Mouse (Mus musculus): Measurements from ENCODE around the gene Krtap8-1. TPM values are rescaled to one million over a fixed set of nuclear protein-coding genes. Genes with fewer than 3 reads are reported as not detected.

Gene Krtap8-1
- polyA plus RNA-seq, 1 experiment from 2014 or later = not detected

DNA sequence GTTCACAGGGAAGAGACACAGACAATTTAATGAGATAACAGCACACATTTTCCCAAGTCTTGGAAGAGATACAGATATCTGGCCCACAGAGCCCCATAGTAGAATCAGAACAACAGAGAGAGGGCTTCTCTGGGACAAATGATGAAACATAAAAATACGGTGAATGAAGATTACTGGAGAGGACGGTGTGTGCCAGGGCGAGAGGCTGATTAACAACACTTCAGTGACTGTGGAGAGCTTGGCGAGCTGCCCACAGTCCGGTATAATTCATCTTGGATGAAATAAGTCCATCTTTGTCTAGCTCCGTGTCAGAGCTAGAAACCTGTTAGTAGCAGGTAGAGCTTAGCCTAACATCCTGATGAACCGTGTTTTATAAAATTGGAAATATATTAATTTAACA lies 25.7 kb upstream of the Krtap8-1 start:
- H3K27me3 ChIP-seq (ENCODE audit: control insufficient read depth, insufficient read depth, low read depth, low read length) = no peaks in the 10 kb centered on the region
- ATAC-seq = 0 out of 2 replicates have a peak, but pooled peaks have one; percentile 34
- no peak overlapping the region for H3K9ac ChIP-seq (ENCODE audit: low read depth, low read length)
- no peaks in the 10 kb centered on the region for H3K9me3 ChIP-seq (replicated peaks; ENCODE audit: control insufficient read depth, low read length, poor library complexity, severe bottlenecking)
- H3K4me3 ChIP-seq (ENCODE audit: low read depth, low read length) = no peak overlapping the region
- H3K27ac ChIP-seq (ENCODE audit: low read length) = no peak overlapping the region
- peaks cover 6% of the 10 kb centered on the region; the same call in 1 of the 2 replicates for H3K4me1 ChIP-seq (ENCODE audit: control insufficient read depth, insufficient read depth, low read length)
- H3K4me2 ChIP-seq (ENCODE audit: low read length) = no peak overlapping the region
- WGBS = 48% methylated on average over 7 of the region's 7 CpGs
- H3K36me3 ChIP-seq (ENCODE audit: control insufficient read depth, insufficient read depth, low read length) = no peaks in the 10 kb centered on the region

DNA sequence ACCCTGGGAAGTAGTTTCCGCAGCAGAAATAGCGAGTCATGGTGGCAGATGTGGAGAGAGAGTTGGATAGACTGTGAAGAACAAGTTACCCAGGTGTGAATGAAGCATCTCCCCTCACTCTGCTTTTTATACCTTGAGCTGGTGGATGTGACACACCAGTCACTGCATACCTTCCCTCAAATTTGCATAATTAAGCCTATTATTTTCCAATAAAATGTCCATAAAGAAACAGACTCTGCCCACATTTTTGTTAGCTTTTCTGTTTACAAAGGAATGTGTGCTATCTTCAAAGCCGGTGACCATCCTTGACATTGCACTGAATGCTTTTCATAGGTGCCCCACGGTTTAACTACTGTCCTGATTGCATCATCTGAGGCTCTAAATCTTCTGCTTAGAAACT lies 20.5 kb upstream of the Krtap8-1 start, which contains the start of gene Krtap7-1:
Gene Krtap7-1, minus strand, starts transcription at position 101 of the 400 bp plus-strand sequence.
- no peaks in the 10 kb centered on the region for H3K36me3 ChIP-seq (ENCODE audit: control insufficient read depth, insufficient read depth, low read length)
- H3K4me1 ChIP-seq (ENCODE audit: control insufficient read depth, insufficient read depth, low read length) = peaks cover 3% of the 10 kb centered on the region; the same call in 1 of the 2 replicates
- no peak within 1 kb of the TSS for H3K9ac ChIP-seq (ENCODE audit: low read depth, low read length)
- H3K27ac ChIP-seq (ENCODE audit: low read length) = no peak within 1 kb of the TSS
- no peak within 1 kb of the TSS for H3K4me2 ChIP-seq (ENCODE audit: low read length)
- no peak within 1 kb of the TSS for H3K4me3 ChIP-seq (ENCODE audit: low read depth, low read length)
- H3K27me3 ChIP-seq (ENCODE audit: control insufficient read depth, insufficient read depth, low read depth, low read length) = no peaks in the 10 kb centered on the region
- no peaks in the 10 kb centered on the region for H3K9me3 ChIP-seq (replicated peaks; ENCODE audit: control insufficient read depth, low read length, poor library complexity, severe bottlenecking)
- 94% methylated on average over 4 of the region's 4 CpGs for WGBS
- no peak for ATAC-seq

DNA sequence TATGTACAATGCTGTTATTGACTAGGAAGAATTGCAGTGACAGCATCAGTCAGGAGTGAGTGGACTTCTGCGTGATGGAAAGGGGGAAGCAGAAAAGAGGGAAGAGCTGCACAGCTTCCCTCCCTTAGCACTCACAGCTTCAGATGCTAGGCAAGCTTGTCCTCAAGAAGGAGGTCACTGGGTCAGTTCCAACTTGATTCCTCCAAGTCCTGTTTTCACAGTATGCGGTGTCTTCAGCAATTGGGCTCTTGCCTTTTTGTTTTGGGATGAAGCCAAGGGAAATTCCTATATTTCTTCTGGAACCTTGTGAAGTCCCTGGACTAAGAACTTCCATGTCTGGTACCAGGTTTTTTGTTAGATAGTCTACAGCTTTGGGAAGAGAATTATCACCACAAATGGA lies 15.8 kb upstream of the Krtap8-1 start:
- no peak for ATAC-seq
- Histone ChIP-seq H3K27me3 (ENCODE audit: control insufficient read depth, insufficient read depth, low read depth, low read length) (no peaks in the 10 kb centered on the region), H3K9me3 (replicated peaks; ENCODE audit: control insufficient read depth, low read length, poor library complexity, severe bottlenecking) (no peaks in the 10 kb centered on the region), H3K4me2 (ENCODE audit: low read length) (no peak overlapping the region), H3K4me1 (ENCODE audit: control insufficient read depth, insufficient read depth, low read length) (no peaks in the 10 kb centered on the region), H3K27ac (ENCODE audit: low read length) (no peak overlapping the region), H3K9ac (ENCODE audit: low read depth, low read length) (no peak overlapping the region), H3K36me3 (ENCODE audit: control insufficient read depth, insufficient read depth, low read length) (no peaks in the 10 kb centered on the region), H3K4me3 (ENCODE audit: low read depth, low read length) (no peak overlapping the region)
- WGBS = 79% methylated on average over 2 of the region's 2 CpGs

DNA sequence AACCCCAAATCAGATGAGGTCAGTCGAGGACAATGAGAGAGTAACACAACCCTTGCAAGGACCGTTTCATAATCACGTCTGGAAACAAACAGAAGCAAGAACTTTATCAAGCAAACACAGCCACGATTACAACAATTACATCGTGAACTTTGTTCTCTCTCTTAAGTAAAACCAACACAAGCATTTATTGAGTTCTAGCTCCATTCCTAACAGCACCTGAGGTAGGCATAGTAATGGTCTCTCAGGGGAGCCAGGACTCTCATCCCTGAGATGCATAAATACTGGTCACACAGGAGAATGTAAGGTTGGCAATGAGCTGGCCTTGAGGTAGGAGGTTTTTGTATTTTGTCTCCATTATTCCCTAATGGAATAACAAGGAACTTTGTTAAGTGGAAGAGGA lies 14.1 kb upstream of the Krtap8-1 start:
- no peak overlapping the region for H3K27ac ChIP-seq (ENCODE audit: low read length)
- H3K9ac ChIP-seq (ENCODE audit: low read depth, low read length) = no peak overlapping the region
- H3K4me3 ChIP-seq (ENCODE audit: low read depth, low read length) = no peak overlapping the region
- no peaks in the 10 kb centered on the region for H3K9me3 ChIP-seq (replicated peaks; ENCODE audit: control insufficient read depth, low read length, poor library complexity, severe bottlenecking)
- no peaks in the 10 kb centered on the region for H3K36me3 ChIP-seq (ENCODE audit: control insufficient read depth, insufficient read depth, low read length)
- H3K27me3 ChIP-seq (ENCODE audit: control insufficient read depth, insufficient read depth, low read depth, low read length) = no peaks in the 10 kb centered on the region
- H3K4me2 ChIP-seq (ENCODE audit: low read length) = no peak overlapping the region
- ATAC-seq = no peak
- no peaks in the 10 kb centered on the region for H3K4me1 ChIP-seq (ENCODE audit: control insufficient read depth, insufficient read depth, low read length)
- WGBS = 89% methylated on average over 5 of the region's 5 CpGs

DNA sequence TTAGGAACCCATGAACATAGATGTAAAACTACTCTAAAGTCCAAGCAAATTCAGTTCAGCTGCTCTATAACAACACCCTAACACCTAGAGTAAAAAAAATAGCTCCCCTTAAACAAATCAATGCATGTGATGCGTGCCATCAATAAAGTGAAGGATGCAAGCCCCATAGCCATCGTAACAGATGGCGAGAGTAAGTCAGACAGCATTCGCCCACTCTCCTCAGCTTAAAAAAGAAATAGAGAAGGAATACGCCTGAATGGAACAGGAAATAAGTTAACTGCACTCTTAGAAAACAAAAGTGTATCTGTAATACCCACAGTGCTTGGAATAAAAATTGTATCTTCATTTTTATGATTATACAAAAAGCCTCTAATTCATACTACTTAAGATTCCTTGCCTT lies 9.2 kb upstream of the Krtap8-1 start:
- no peaks in the 10 kb centered on the region for H3K27me3 ChIP-seq (ENCODE audit: control insufficient read depth, insufficient read depth, low read depth, low read length)
- H3K9me3 ChIP-seq (replicated peaks; ENCODE audit: control insufficient read depth, low read length, poor library complexity, severe bottlenecking) = no peaks in the 10 kb centered on the region
- no peaks in the 10 kb centered on the region for H3K36me3 ChIP-seq (ENCODE audit: control insufficient read depth, insufficient read depth, low read length)
- H3K4me3 ChIP-seq (ENCODE audit: low read depth, low read length) = no peak overlapping the region
- H3K27ac ChIP-seq (ENCODE audit: low read length) = no peak overlapping the region
- no peak overlapping the region for H3K4me2 ChIP-seq (ENCODE audit: low read length)
- H3K4me1 ChIP-seq (ENCODE audit: control insufficient read depth, insufficient read depth, low read length) = no peaks in the 10 kb centered on the region
- ATAC-seq = no peak
- H3K9ac ChIP-seq (ENCODE audit: low read depth, low read length) = no peak overlapping the region
- WGBS = 93% methylated on average over 5 of the region's 5 CpGs

DNA sequence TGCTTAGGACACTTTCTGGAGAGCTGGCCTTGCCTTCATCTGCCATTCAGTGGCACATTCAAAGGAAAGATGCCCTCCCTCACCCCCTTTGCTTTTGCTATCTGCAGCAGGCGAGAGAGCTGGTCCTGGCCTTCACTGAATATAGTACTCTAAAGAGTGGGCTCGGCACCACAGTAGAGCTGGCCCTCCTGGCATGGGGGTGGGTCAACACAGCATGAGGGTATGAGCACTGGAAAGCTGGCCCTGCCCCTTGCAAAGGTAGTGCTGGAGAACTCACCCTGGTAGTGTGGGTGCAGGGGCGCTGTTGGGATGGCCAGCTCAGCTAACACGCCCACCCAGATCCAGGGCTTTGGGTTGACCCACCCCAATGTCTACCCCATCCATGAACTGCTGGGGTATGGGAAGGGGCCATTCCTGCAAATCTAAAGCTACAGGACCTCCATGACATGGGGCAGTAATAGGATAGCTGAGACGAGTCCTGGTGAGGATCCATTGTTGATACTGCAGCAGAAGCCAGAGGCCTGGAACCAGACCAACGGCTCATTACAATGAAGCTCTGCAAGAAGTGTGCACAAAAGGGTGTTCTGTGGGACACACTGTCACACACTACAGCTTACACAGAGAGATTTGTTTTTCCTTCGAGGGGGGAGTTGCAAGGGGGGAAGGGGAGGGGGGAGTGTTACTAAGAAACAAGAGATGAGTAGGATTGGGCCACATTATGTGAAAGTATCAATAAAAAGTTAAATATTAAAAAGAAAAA lies 7.8 kb upstream of the Krtap8-1 start:
- no peak overlapping the region for H3K4me2 ChIP-seq (ENCODE audit: low read length)
- ATAC-seq = 0 out of 2 replicates have a peak, but pooled peaks have one; percentile 25
- no peak overlapping the region for H3K9ac ChIP-seq (ENCODE audit: low read depth, low read length)
- 76% methylated on average over 7 of the region's 7 CpGs for WGBS
- H3K9me3 ChIP-seq (replicated peaks; ENCODE audit: control insufficient read depth, low read length, poor library complexity, severe bottlenecking) = no peaks in the 10 kb centered on the region
- no peak overlapping the region for H3K4me3 ChIP-seq (ENCODE audit: low read depth, low read length)
- H3K4me1 ChIP-seq (ENCODE audit: control insufficient read depth, insufficient read depth, low read length) = no peaks in the 10 kb centered on the region
- no peaks in the 10 kb centered on the region for H3K27me3 ChIP-seq (ENCODE audit: control insufficient read depth, insufficient read depth, low read depth, low read length)
- H3K36me3 ChIP-seq (ENCODE audit: control insufficient read depth, insufficient read depth, low read length) = no peaks in the 10 kb centered on the region
- no peak overlapping the region for H3K27ac ChIP-seq (ENCODE audit: low read length)

DNA sequence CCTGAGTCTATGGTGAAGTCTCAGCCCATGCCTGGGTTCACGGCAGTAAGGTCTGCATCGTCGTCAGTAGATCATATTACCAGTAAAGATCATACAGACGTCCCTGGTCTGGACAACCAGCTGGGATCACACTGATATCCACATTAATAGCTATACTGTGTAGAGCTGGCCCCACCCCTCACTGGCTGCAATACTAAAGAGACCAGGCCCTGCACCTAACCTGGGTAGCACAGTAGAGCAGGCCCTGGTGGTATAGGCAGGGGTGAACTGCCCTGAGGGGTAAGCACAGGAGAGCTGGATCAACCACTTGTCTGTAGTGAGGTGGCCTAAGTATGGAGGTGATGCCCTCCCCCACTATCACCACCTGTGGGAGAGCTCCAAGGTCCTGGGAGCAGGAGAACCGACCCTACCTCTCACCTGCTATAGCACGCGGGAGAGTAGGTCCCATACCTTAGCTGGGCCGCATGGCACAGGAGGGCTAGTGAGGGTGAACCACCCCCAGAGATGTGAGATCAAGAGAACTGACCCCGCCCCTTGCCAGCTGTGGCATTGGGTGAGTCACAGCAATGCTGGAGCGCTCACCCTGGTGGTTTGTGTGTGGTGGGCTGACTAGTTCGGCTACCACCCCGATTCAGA lies 10.0 kb downstream of the Krtap8-1 start:
- Histone ChIP-seq H3K4me2 (ENCODE audit: low read length) (no peak overlapping the region), H3K27ac (ENCODE audit: low read length) (no peak overlapping the region), H3K9me3 (replicated peaks; ENCODE audit: control insufficient read depth, low read length, poor library complexity, severe bottlenecking) (no peaks in the 10 kb centered on the region), H3K27me3 (ENCODE audit: control insufficient read depth, insufficient read depth, low read depth, low read length) (no peaks in the 10 kb centered on the region), H3K4me1 (ENCODE audit: control insufficient read depth, insufficient read depth, low read length) (no peaks in the 10 kb centered on the region), H3K9ac (ENCODE audit: low read depth, low read length) (no peak overlapping the region), H3K4me3 (ENCODE audit: low read depth, low read length) (no peak overlapping the region), H3K36me3 (ENCODE audit: control insufficient read depth, insufficient read depth, low read length) (no peaks in the 10 kb centered on the region)
- ATAC-seq = no peak; the same call in 1 of the 2 replicates
- WGBS = 90% methylated on average over 12 of the region's 12 CpGs

DNA sequence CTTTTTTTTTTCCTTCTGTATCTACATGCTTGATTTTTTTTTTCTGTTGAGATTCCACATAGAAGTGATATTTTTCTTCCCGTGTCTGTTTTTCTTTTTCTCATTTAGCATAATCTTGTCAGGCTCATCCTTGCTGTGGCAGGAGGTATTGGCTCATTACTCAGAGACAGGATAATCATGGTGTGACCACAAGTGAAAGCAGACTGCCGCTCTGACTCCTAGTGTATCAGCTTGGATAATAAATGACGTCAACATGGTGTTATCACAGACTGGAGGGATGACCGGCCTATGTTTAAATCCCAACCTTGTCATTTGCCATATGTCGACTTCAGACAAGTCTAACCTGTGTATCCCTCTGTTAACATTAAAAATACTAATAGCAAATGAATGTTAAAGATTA lies 26.6 kb downstream of the Krtap8-1 start:
- H3K9me3 ChIP-seq (replicated peaks; ENCODE audit: control insufficient read depth, low read length, poor library complexity, severe bottlenecking) = no peaks in the 10 kb centered on the region
- no peaks in the 10 kb centered on the region for H3K36me3 ChIP-seq (ENCODE audit: control insufficient read depth, insufficient read depth, low read length)
- H3K9ac ChIP-seq (ENCODE audit: low read depth, low read length) = no peak overlapping the region
- 74% methylated on average over 5 of the region's 5 CpGs for WGBS
- H3K27ac ChIP-seq (ENCODE audit: low read length) = no peak overlapping the region
- no peak for ATAC-seq
- no peak overlapping the region for H3K4me2 ChIP-seq (ENCODE audit: low read length)
- H3K4me1 ChIP-seq (ENCODE audit: control insufficient read depth, insufficient read depth, low read length) = no peaks in the 10 kb centered on the region
- H3K4me3 ChIP-seq (ENCODE audit: low read depth, low read length) = no peak overlapping the region
- H3K27me3 ChIP-seq (ENCODE audit: control insufficient read depth, insufficient read depth, low read depth, low read length) = no peaks in the 10 kb centered on the region
